In genomic region chr2:142883625-142883994, GRCm38 (mm10) we compare ENCODE assay signal across 20 mouse cellular contexts. TPM values are rescaled to one million over a fixed set of nuclear protein-coding genes. Genes with fewer than 3 reads are reported as not detected.
A peak's percentile ranks its signal among the peaks of the same experiment; 100 is the strongest.
DNase-seq lines count a peak whose midpoint lies in the region; ATAC-seq lines count a peak whose summit lies in the region.
"Had no signal": no experiment of that assay in that cellular context is flagged by ENCODE, and none has a peak within 500 bp of the region (broad histone marks: within the 10 kb centered on the region; RNA-seq: fewer than 3 reads in every experiment).

No protein-coding gene starts in this region.

- H3K27me3 ChIP-seq in kidney, embryonic 16.5 days (ENCODE audit: insufficient read depth, low read length) = no peaks in the 10 kb centered on the region
- H3K27me3 ChIP-seq in liver, embryonic 12.5 days (replicated peaks) = no peaks in the 10 kb centered on the region
- no peaks in the 10 kb centered on the region for H3K27me3 ChIP-seq in hindbrain, embryonic 11.5 days (ENCODE audit: control insufficient read depth, insufficient read depth, low read length)
- H3K27me3 ChIP-seq: embryonic facial prominence, embryonic 13.5 days; forebrain, embryonic 12.5 days; heart, embryonic 15.5 days had no signal

- intact Hi-C loops in heart, postnatal 25 days (cut with DNase I) = no loop called here

- peaks cover 47% of the 10 kb centered on the region for H3K4me1 ChIP-seq in kidney, embryonic 16.5 days (ENCODE audit: insufficient read depth, low read length)
- peaks cover 12% of the 10 kb centered on the region for H3K4me1 ChIP-seq in liver, embryonic 12.5 days
- H3K4me1 ChIP-seq in hindbrain, embryonic 11.5 days (replicated peaks; ENCODE audit: control insufficient read depth, insufficient read depth, low read length) = no peaks in the 10 kb centered on the region

- H3K9me3 ChIP-seq in kidney, embryonic 16.5 days (ENCODE audit: low read length) = no peaks in the 10 kb centered on the region
- no peaks in the 10 kb centered on the region for H3K9me3 ChIP-seq in liver, embryonic 12.5 days (replicated peaks)
- no peaks in the 10 kb centered on the region for H3K9me3 ChIP-seq in hindbrain, embryonic 11.5 days (ENCODE audit: control insufficient read depth, low read length)
- H3K9me3 ChIP-seq: embryonic facial prominence, embryonic 13.5 days; forebrain, embryonic 12.5 days; heart, embryonic 15.5 days; hindbrain, embryonic 10.5 days had no signal

- no peak overlapping the region for H3K4me2 ChIP-seq in kidney, embryonic 16.5 days (replicated peaks; ENCODE audit: low read depth, low read length)
- H3K4me2 ChIP-seq in liver, embryonic 12.5 days = no peak overlapping the region
- no peak overlapping the region for H3K4me2 ChIP-seq in hindbrain, embryonic 11.5 days (replicated peaks; ENCODE audit: low read depth, low read length)
- H3K4me2 ChIP-seq: embryonic facial prominence, embryonic 13.5 days; forebrain, embryonic 12.5 days; heart, embryonic 11.5 days; heart, embryonic 15.5 days had no signal

- H3K9ac ChIP-seq in kidney, embryonic 16.5 days (replicated peaks; ENCODE audit: low read length) = no peak overlapping the region
- no peak overlapping the region for H3K9ac ChIP-seq in liver, embryonic 12.5 days
- H3K9ac ChIP-seq in hindbrain, embryonic 11.5 days (ENCODE audit: low read depth, low read length) = no peak overlapping the region
- H3K9ac ChIP-seq: embryonic facial prominence, embryonic 13.5 days; forebrain, embryonic 12.5 days; heart, embryonic 15.5 days had no signal

- no peak for ATAC-seq in kidney, embryonic 16.5 days (ENCODE audit: low FRiP score, low TSS enrichment)
- ATAC-seq in liver, embryonic 12.5 days = peak; percentile 22; the same call in 1 of the 2 replicates
- ATAC-seq in megakaryocyte-erythroid progenitor cell, adult 5-6 weeks (replicated peaks; ENCODE audit: low FRiP score, low TSS enrichment, poor library complexity, severe bottlenecking) = peak; percentile 62
- ATAC-seq in hindbrain, embryonic 11.5 days (ENCODE audit: low FRiP score) = no peak
- ATAC-seq: forebrain, embryonic 16.5 days; hindbrain, embryonic 16.5 days had no signal

- WGBS in kidney, embryonic 16.5 days = 62% methylated on average over 7 of the region's 7 CpGs
- 42% methylated on average over 7 of the region's 7 CpGs for WGBS in liver, embryonic 12.5 days (ENCODE audit: insufficient replicate concordance)
- WGBS in hindbrain, embryonic 11.5 days = 86% methylated on average over 7 of the region's 7 CpGs

- DNase-seq in heart, adult 11 months = peak; percentile 61
- no peak for DNase-seq in heart, postnatal 25 days (ENCODE audit: low spot score)
- no peak for DNase-seq in kidney, postnatal 4 days
- DNase-seq in liver = no peak
- DNase-seq in hindbrain, embryonic 11.5 days (ENCODE audit: low spot score) = no peak
- DNase-seq: adrenal gland, postnatal 14 days; cerebellum, adult 11-12 months; cerebellum, adult 9-10 months; cerebellum, postnatal 25 days; gastrocnemius, postnatal 25 days had no signal

- H3K4me3 ChIP-seq in kidney, embryonic 16.5 days (ENCODE audit: low read length) = no peak overlapping the region
- H3K4me3 ChIP-seq in liver, embryonic 12.5 days = no peak overlapping the region
- H3K4me3 ChIP-seq in hindbrain, embryonic 11.5 days (ENCODE audit: low read depth, low read length) = no peak overlapping the region
- H3K4me3 ChIP-seq: embryonic facial prominence, embryonic 13.5 days; forebrain, embryonic 12.5 days; heart, embryonic 15.5 days; hindbrain, embryonic 10.5 days had no signal

- H3K36me3 ChIP-seq in kidney, embryonic 16.5 days (ENCODE audit: insufficient read depth, low read length) = no peaks in the 10 kb centered on the region
- H3K36me3 ChIP-seq in liver, embryonic 12.5 days = no peaks in the 10 kb centered on the region
- H3K36me3 ChIP-seq in hindbrain, embryonic 11.5 days (ENCODE audit: control insufficient read depth, insufficient read depth, low read length) = no peaks in the 10 kb centered on the region
- H3K36me3 ChIP-seq: embryonic facial prominence, embryonic 13.5 days; forebrain, embryonic 12.5 days; heart, embryonic 15.5 days; hindbrain, embryonic 10.5 days had no signal

- peak overlapping the region; percentile 70; the same call in 1 of the 2 replicates for H3K27ac ChIP-seq in kidney, embryonic 16.5 days (ENCODE audit: low read length)
- H3K27ac ChIP-seq in liver, embryonic 12.5 days = no peak overlapping the region
- H3K27ac ChIP-seq in hindbrain, embryonic 11.5 days (ENCODE audit: low read depth, low read length) = no peak overlapping the region
- H3K27ac ChIP-seq: embryonic facial prominence, embryonic 13.5 days; forebrain, embryonic 12.5 days; heart, embryonic 15.5 days; hindbrain, embryonic 10.5 days had no signal

RNA-seq across cellular contexts. Expression of gene Kif16b, which starts 17.7 kb away (rescaled TPM):
- 10 to 100 TPM; 28.7 to 29.8 TPM for total RNA-seq in heart, postnatal 25 days (2021)
- polyA plus RNA-seq in kidney, embryonic 16.5 days (2015; fragmentation: Nextera tagmentation; extraction: Ambion mirVana) = 18.2 and 20.4 TPM in 2 replicates
- 5.7 and 5.8 TPM in 2 replicates for polyA plus RNA-seq in liver, embryonic 12.5 days (2016; fragmentation: Nextera tagmentation; extraction: Ambion mirVana)
- total RNA-seq in megakaryocyte-erythroid progenitor cell, adult 5-6 weeks (2014; fragmentation: Nextera tagmentation) = 9.2 and 16.5 TPM in 2 replicates
- 13.7 and 19.1 TPM in 2 replicates for total RNA-seq in megakaryocyte-erythroid progenitor cell, adult 5-6 weeks (2017)
- polyA plus RNA-seq in hindbrain, embryonic 11.5 days (2014; fragmentation: Nextera tagmentation; extraction: Ambion mirVana) = 6.4 and 6.7 TPM in 2 replicates

Comparison
In these comparisons a context has a peak if more than half of its experiments do, and no peak if none do; other contexts are left out.
1. ATAC-seq: peak in liver, embryonic 12.5 days (single experiment) and megakaryocyte-erythroid progenitor cell, adult 5-6 weeks (single experiment); none in kidney, embryonic 16.5 days (single experiment) and hindbrain, embryonic 11.5 days (single experiment).